Mouse (Mus musculus): ENCODE results near the gene Gpr88.
"Not testable (repeated sequence)": the region's sequence is repeated elsewhere in the genome, so short reads cannot be mapped to it uniquely, and the experiment has no call there.

The Gpr88 gene

DNA sequence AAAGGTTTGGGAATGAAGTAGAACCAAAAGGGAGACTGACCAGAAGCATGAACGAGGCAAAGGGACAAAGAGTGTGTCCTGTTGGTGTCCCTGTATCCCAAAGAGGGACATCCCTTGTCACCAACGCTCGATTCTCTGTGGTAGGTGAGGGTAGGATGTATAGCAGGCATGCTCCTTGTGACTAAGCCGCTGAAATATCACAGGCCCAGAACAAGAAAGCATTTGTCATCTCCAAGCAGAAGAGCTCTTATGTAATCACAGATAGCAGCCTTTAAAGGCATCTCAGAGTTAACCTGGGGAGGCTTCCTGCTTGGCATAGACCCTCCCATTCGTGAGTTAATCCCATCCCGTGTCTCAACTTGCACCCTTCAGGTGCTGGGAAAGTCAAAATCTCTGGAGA is 8.8 kb downstream of the Gpr88 start:
- DNase-seq (ENCODE audit: low read depth, low spot score), result no peak

DNA sequence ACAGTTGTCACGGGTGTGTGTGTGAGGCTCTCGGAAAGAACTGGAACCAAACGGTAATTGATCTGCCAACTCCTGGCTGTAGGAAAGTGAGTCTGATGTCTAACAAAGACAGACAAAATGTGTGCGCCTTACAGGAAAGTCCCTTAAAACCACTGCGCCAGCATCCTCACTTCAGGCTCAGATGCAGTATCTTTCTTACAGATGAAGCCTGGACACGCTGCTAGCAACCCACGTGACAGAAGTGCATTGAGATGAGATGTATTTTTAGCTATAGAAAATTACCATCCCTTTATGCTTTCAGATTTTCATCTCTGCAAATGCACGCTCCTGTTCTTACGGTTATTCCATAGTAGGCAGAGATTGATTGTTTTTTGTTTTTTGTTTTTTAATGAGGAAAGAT is 10.6 kb downstream of the Gpr88 start:
- no peak for DNase-seq (ENCODE audit: low read depth, low spot score)

DNA sequence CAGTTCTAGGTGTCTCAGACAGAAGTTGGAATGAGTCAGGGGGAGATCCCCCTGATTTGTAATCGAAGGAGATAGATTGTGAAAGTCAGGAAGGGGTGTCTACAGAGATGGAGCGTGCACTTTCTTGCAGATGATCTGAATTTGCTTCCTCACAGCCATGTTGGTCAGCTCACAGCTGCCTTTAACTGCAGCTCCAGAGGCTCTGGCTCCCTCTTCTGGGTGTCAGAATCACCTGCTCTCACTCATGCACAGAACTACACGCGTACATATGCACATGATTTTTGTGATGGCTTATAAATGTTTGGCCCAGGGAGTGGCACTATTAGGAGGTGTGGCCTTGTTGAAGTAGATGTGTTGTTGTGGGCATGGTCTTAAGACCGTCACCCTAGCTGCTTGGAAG is 15.8 kb downstream of the Gpr88 start:
- DNase-seq (ENCODE audit: low read depth, low spot score), result no peak

DNA sequence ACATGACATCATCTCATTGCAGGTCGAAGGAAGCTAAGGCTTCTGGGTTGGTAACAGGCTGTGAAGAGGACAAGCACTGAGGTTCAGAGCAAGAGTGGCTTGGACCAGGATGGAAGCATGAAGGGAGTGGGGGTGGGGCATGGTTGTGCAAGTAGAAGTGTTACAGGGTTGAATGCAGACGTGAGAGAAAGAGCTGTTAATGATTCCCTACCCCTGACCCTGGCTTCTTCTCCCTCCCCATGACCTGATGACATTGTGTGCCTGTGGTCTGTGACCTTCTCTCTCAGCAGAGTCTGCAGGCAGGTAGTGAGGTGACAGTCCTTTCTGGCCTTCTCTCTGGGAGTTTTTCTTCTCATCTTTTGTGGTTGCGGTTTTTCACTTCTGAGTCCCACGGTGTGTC is 16.4 kb downstream of the Gpr88 start:
- no peak for DNase-seq (ENCODE audit: low read depth, low spot score)

DNA sequence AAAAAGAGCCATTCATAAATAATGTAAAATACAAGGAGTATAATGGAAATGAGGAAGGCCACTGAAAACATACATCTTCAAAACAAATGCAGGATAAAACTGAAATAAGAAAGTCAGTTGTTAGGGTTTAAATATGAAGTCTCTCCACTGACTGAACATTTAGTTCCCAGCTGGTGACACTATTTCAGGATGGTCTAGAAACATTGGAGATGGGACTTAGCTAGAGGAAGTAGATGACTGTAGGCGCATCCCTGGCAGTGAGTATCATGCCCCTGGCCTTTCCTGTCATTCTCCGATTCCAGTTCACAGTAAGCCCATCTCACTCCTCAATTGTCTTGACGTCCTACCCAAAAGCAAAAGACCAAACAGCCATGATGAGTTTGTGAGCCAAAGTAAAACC is 19.8 kb downstream of the Gpr88 start:
- no peak for DNase-seq (ENCODE audit: low read depth, low spot score)

DNA sequence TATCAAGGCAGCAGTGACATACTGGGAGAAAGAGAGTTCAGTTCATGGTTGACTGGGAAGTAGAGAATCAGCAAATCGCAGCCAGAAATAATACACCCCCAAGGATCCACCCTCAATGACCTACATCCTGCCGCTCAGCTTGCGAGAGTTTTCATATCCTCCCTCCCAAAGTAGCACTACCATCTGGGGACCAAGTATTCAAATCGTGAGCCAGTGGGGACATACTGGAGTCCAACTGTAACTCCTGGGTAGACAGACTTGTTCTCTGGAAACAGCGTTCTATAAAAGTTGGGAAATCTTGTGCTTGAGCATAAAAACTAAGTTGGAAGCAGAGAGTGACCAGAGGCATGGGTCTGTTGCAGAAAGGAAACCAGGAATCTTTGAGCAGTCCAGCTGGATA is 20.5 kb downstream of the Gpr88 start:
- no peak for DNase-seq (ENCODE audit: low read depth, low spot score)

DNA sequence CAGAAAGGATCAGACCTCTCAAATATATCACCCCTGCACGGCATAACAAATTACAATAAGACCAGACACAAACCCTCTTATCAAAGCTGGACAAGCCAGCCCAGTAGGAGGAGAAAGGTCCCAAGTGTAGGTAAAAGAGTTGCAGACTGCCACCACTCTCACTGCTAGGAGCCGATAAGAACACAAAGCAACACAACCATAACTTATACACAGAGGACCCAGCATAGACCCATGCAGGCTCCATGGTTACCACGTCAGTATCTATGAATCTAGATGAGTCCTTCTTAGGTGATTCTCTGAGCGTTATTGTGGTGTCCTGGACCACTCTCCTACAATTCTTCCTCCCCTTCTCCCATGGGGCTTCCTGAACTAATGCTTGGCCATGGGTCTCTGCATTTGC is 24.0 kb downstream of the Gpr88 start:
- no peak for DNase-seq (ENCODE audit: low read depth, low spot score)

DNA sequence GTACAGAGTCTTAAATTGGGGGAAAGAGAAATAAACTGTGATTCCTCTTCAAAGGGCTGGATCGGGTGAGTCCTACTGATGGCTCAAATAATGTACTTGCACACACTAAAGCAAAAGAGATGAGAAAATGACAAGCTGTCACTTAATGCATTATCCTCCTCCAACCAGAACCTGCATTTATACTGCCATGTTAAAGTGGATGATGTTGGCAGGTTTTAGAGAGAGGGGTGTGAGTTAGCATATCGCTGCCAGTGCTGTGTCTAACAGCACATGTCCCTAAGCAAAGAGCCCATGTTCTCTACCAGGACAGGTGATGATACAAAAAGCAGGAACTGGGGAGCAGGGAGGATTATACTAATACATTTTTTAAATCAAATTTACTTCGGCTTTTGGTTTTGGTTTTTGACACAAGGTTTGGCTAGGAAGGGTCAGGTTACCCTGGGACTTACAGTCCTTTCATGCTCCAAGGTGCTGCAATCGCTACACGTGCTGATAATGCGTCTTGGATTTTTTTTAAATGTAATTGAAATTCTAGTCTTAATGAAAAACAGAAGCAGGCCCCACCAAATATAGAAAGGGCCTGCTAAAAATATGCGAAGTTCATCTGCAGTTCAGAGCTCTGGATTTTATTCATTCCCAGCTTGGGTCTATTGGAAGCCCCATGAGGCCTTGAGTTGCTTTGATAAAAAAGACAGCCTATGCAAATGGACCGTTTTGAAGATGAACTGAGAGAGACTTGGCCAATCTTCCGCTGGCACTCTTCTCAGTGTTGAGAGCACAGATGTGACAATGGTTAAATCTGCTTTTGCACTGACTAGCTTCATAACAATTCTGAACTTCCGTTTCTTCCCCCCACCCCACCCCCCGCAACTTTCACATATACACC is 24.7 kb downstream of the Gpr88 start:
- DNase-seq (ENCODE audit: low read depth, low spot score), result no peak

DNA sequence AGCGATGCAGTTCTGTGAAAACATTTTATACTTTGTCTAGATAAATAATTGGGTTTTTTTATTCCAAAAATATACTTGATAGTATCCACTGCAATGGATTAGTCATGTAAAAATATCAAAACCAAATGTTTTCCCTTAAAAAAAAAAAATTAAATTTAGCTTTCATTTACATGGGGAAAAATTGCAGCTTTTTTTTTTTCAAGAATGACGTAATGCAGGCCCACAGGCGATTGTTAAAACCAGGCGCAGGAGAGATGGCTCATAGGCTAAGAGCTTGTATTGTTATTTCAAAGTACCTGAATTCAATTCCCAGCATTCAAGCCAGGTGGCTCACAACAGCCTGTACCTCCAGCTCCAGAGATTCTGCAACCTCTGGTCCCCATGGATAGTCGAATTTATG is 25.9 kb downstream of the Gpr88 start:
- no peak for DNase-seq (ENCODE audit: low read depth, low spot score)

DNA sequence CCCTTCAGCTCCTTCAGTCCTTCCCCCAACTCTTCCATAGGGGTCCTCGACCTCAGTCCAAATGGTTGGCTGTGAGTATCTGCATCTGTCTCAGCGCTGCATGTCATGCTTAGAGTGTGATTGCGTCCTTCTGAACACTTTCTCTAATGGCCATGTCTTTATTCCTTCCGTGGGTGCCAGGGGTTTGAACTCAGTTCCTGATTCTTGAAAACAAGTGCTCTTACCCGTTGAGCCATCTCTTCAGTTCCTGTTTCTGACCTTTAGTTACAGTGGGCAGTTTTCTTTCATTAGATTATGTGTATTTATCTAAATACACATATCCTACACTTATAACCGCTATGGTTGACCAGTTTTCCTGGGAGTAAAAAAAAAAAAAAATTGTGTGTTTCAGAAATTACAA is 26.4 kb downstream of the Gpr88 start:
- no peak for DNase-seq (ENCODE audit: low read depth, low spot score)

DNA sequence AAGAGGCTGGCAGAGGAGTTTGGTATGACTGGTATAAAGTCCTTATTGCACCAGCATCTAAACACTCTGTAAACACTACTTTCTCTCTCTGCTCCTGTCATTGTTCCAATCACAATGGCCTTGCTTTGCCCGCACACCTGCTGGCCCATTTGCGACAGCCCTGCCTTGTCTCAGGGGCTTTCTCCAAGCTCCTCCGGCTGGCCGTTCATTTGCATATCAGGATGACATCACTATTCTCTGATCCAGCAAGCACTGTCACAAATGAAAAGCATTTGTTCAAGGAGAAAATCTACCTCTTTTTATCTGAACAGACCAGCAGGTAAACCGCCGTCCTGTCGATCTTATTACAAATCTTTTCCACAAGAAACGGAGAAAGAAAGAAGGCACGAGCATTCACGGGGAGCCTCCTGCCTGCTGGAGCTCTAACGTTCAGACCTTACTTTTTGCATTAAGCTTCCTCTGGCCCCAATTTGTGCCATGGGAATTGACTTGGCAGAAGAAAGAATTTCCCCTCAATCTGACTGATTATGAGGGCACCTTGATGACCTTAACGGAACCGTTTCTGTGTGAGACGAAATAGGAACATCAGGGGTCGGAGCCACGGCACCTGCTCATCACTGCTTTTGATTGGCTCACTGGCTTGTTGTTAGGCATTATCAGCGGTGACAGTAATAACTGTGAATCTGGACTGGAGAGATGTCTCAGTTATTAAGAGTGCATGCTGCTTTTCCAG is 30.6 kb downstream of the Gpr88 start:
- no peak for DNase-seq (ENCODE audit: low read depth, low spot score)

DNA sequence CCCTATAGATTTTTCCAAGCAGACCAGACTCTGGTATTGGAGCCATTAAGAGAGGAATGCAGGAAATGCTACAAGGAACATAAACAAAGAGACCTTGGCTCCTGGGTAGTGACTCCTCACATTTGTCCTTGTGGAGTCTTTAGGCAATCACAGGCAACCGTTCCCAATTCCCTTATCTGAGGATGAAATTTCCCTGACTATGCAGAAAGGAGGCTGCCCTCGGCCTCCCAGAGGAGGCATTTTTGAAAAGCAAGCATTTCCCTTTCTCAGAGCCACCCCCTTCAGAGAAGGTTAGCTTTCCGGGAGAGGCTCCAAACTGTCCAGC is 31.7 kb downstream of the Gpr88 start:
- DNase-seq (ENCODE audit: low read depth, low spot score), result no peak

DNA sequence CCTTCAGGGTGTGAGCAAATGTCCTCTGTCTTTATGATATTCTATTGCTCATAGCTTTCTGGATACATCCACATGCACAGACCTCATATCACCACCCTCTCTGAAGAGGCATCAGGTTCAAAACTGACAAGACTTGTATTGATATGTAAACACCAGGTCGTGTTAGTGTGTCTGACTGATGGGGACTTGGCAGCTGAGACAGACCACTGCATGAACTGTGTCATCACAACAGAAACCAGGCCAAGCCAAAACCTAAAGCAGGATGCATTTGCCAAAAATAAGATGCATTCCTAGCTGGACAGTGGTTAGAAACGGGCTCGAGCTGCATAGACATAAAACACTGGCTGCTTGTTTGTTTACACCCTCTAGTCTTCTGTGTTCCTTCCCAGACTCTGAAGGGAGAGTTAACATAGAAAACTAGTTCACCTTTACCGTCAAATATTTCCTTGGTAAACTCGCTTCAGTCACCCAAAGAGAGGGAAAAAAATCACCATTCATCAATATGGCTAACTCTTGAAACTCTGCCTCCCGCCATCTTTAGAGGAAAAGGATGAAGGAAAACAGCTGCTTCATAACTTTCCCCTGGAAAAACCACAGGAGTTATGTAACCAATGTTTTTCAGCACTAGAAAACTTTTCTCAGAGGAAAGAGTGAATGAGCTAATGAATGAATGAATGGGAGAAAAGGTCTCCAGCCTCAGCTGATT is 32.2 kb downstream of the Gpr88 start:
- DNase-seq (ENCODE audit: low read depth, low spot score), result no peak

DNA sequence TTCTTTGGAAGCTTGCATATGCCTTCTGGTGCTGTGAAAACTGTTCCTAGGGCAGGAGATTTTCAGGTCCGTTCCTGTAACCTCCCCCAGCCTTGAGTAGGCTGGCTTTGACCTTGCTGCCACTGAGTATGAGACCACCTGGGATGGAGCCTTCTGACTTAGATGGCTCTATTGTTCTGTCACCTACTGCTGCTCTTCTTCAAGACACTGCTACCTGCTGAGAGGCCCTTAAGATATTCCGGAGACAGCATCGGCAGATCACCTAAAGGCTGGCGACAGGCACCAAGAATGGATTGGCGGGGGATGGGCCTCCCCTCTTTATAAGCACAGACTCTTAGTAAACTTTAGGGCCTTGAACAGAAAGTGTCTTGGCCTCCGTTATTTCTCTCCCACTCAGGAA is 35.9 kb downstream of the Gpr88 start:
- not testable (repeated sequence) for DNase-seq (ENCODE audit: low read depth, low spot score)

DNA sequence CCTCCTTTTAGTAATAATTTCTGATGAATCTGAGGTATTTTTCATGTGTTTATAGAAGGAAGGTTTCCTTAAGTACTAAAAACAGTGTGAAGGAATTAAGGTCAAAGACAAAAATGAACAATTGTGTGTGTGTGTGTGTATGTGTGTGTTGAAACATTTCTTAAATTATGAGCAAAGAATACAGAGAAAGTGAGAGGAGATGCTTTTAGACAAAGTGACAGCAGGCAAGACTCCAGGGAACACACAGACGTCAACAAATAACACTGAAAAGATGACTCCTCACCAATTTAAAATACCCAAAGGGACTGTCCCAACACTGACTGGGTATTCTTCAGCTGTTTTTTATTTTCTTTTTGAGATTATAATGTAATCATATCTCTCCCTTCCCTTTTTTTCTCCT is 37.0 kb downstream of the Gpr88 start:
- no peak for DNase-seq (ENCODE audit: low read depth, low spot score)

DNA sequence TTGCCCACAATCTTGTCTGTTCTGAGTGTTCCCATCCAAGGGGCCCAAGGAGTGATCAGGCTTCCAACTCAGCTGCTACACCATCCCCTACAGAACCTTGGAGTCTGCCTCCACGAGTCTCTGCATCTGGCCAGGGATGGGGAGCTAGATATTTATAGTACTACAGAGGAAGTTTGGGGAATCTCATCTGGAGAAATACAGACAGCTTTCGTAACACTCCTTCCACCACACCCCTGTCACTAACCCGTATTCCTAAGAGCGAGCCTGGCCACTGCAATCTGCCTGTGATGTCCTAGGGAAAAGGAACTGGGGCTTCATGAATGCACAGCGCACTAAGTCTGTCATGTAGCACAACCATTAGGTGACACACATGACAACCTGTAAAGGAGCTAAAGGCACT is 41.7 kb downstream of the Gpr88 start:
- no peak for DNase-seq (ENCODE audit: low read depth, low spot score)

DNA sequence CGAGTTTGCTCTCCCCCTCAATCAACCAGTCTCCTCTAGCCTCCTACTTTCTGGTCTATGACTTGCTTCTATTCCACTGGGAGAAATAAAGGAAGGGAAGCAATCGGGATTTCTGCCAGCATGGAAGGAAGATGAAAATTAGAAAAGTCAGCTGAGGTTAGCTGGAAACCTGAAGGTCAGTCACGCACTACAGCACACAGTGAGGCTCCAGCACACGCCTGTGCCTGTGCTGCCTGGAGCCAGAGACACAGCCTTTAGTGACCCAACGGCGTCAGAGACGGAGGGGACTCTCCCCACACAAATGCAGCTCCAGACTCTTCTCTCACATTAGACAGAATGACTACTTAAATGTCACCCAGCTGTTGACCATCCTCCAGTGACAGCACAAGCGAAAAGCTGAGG is 42.6 kb downstream of the Gpr88 start:
- DNase-seq (ENCODE audit: low read depth, low spot score), result no peak

DNA sequence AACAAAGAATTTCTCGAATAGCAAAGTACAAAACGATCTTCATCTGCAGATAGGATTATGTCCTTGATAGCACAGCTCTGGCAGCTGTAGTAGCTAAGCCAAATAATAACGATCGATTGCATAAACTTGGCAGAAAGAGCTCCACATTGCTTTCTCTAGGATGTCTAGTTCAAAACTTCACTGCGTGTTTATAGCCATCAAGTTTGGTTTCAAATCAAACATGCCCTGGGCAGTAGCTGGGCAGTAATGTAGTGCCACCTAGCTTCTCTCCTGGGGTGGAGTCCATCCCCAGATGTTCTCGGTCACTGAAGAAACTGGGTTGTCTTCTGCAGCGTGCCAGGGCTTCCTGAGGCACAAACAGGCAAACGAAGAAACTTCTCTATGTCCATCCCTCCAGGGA is 44.1 kb downstream of the Gpr88 start:
- DNase-seq (ENCODE audit: low read depth, low spot score), result no peak

DNA sequence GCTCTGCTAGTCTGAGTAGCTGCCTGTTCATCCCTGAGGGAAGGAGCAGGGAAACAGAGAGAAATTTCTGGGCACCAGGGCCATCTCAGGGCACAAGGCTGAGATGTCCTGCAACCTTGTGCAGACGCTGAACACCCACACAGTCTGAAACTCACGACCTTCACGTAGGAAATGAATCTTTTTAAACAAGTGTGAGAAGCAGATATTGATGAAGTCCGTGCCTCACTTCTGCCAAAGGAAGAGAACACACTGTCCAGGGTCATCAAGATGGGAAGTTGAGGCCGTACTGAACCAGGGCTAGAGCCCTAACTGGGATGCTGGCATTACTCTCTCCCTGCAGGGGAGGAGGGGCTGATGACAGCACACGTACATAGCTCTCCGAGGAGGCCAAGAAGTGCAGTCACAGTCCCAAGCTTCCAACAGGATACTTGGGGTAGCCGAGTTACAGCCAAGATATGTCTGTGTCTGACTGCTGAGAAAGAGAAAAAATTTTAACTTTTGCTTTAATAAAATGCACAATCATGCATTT is 46.9 kb downstream of the Gpr88 start:
- no peak for DNase-seq (ENCODE audit: low read depth, low spot score)

DNA sequence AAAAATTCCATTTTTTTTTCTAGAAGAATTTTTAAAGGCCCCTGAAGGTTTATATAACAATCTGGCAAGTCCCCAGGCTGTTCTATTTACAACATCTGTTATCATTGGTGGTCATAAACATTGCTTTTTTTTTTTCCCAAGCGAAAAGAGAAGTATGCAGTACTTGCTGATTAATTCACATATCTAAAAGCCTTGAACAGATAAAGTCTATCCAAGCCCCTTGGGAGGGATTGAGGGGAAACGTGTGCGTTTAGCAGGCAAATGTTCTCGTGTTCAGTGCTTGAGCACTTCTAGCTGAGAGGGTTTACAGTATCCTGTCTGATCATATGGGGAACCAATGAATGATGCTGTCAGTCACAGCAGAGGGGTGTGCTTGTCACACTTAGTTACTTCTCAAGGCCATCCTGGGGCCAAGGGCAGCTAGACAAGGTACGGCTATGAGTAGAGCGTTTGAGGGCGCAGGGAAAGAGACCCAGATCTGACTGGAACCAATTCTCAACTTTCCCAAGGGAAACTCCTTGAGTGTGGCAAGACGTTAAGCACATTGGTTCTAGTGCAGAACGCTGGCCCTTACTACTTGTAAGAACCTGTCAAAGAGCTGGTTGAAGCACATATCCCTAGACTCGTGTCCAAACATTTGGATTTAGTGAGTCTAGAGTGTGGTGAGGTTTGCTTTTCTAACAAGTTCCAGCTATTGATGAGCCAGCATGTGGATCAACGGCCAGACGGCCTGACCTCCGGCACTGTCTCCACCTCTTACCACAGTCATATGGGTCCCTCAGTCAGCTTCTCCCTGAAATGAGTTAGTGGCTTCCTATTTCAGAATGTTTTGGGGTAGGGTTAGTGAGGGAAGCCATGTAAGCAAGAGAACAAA is 47.7 kb downstream of the Gpr88 start:
- DNase-seq (ENCODE audit: low read depth, low spot score), result no peak

DNA sequence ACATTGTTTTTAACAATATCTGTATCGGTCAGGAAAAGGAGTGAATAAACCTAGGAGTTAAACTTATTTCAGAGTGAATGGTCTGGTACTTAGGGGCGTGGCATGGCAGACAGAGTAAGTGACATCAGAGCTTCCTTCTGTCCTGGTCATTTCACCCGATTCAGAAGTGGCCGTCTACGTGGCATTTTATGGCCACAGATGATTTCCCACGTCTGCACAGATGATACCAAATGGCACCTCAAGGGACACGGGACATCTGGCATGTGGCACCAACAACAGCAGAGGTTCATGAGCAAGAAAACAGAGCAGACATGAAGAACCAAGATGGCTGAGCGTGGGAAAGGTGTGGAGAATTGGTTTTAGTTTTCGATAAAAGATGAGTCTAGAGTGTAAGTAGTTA is 48.7 kb downstream of the Gpr88 start:
- DNase-seq (ENCODE audit: low read depth, low spot score), result no peak

DNA sequence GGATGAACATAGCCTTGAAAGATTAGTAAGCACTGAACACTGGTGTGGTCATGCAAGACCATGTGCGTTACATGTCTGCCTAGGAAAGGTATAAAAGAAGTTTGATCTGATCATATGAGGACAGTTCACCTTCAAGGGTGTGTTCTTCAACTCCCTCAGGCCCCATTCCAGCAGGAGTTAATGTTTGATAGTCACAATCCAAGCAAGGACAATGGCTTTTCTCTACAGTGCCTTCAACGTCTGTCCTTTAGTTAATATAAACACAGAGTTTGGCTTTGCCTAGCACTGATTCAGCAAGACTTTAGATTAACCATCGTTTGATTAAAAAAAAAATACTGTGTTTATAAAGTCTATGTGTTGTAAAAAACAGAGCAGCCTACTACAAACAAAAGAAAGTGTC is 49.4 kb downstream of the Gpr88 start:
- DNase-seq (ENCODE audit: low read depth, low spot score), result no peak
